Mouse (Mus musculus) adrenal gland (tissue): ENCODE measurements around the gene Hus1b.

Experiments used
- intact Hi-C: fragments of 180-260 bp; cut with DNase I; formaldehyde crosslinking; loops from one replicate; pipeline ENCODE4 v1.15.1; 2025
- long read RNA-seq, 2 experiments: library from polyadenylated mRNA; unstranded; transcript quantifications; one replicate each; pipeline ENCODE4 v2.0.0; 2020; ENCODE audit warnings: borderline replicate concordance in 1 of 2; ENCODE audit not compliant: insufficient replicate concordance in 1 of 2

The Hus1b gene
- long read RNA-seq, experiment 1 = 0 reads
- long read RNA-seq, experiment 2 = 0 reads

GRCm38 (mm10) chr13:30947540-30947939 is at the start of gene Hus1b:
TSS of gene Hus1b (minus strand) at chr13:30947759.
- intact Hi-C loops = no loop called here

GRCm38 (mm10) chr13:30994249-30994858 is 46.8 kb upstream of the Hus1b start:
- intact Hi-C loops = loop anchor here (10.0 kb wide), 1 partner anchor 620 kb away; no protein-coding TSS in a partner anchor

GRCm38 (mm10) chr13:30993819-30994218 is 46.3 kb upstream of the Hus1b start:
- intact Hi-C loops = loop anchor here (10.0 kb wide), 1 partner anchor 621 kb away; no protein-coding TSS in a partner anchor

- intact Hi-C loops = loop anchor here (10.0 kb wide), 1 partner anchor 625 kb away; no protein-coding TSS in a partner anchor
Observed at GRCm38 (mm10) chr13:30990233-30990632, 42.7 kb upstream of the Hus1b start.

- intact Hi-C loops = loop anchor here (5.0 to 10.0 kb wide), 3 partner anchors 87 to 668 kb away; no protein-coding TSS in a partner anchor
Observed at GRCm38 (mm10) chr13:30989710-30990109, 42.2 kb upstream of the Hus1b start.

- intact Hi-C loops = loop anchor here (5.0 kb wide), 2 partner anchors 85 to 670 kb away; no protein-coding TSS in a partner anchor
Observed at GRCm38 (mm10) chr13:30987686-30988085, 40.1 kb upstream of the Hus1b start.

- intact Hi-C loops = loop anchor here (5.0 kb wide), 2 partner anchors 85 to 670 kb away; no protein-coding TSS in a partner anchor
Observed at GRCm38 (mm10) chr13:30986934-30987455, 39.4 kb upstream of the Hus1b start.

GRCm38 (mm10) chr13:30985598-30986466 is 38.3 kb upstream of the Hus1b start:
- intact Hi-C loops = loop anchor here (5.0 kb wide), 2 partner anchors 84 to 671 kb away; no protein-coding TSS in a partner anchor

- intact Hi-C loops = loop anchor here (5.0 kb wide), 2 partner anchors 83 to 672 kb away; no protein-coding TSS in a partner anchor
Observed at GRCm38 (mm10) chr13:30985275-30985597, 37.7 kb upstream of the Hus1b start.

GRCm38 (mm10) chr13:30981666-30982065 is 34.1 kb upstream of the Hus1b start:
- intact Hi-C loops = loop anchor here (2.0 to 5.0 kb wide), 2 partner anchors 93 to 414 kb away; no protein-coding TSS in a partner anchor

- intact Hi-C loops = no loop called here
Observed at GRCm38 (mm10) chr13:30978224-30978623, 30.7 kb upstream of the Hus1b start.

GRCm38 (mm10) chr13:30976536-30977084 is 29.1 kb upstream of the Hus1b start:
- intact Hi-C loops = no loop called here

GRCm38 (mm10) chr13:30974247-30974630 is 26.7 kb upstream of the Hus1b start:
- intact Hi-C loops = no loop called here

GRCm38 (mm10) chr13:30973501-30974246 is 26.1 kb upstream of the Hus1b start, which contains the start of the genes Exoc2 and Gm5447:
TSS of gene Exoc2 (minus strand) at chr13:30974093.
TSS of gene Gm5447 (plus strand) at chr13:30974204.
- intact Hi-C loops = no loop called here

- intact Hi-C loops = no loop called here
Observed at GRCm38 (mm10) chr13:30972102-30972501, 24.5 kb upstream of the Hus1b start.

- intact Hi-C loops = no loop called here
Observed at GRCm38 (mm10) chr13:30971047-30971446, 23.5 kb upstream of the Hus1b start.

- intact Hi-C loops = no loop called here
Observed at GRCm38 (mm10) chr13:30968311-30968710, 20.8 kb upstream of the Hus1b start.

- intact Hi-C loops = no loop called here
Observed at GRCm38 (mm10) chr13:30966507-30966911, 18.9 kb upstream of the Hus1b start.

- intact Hi-C loops = no loop called here
Observed at GRCm38 (mm10) chr13:30961932-30962331, 14.4 kb upstream of the Hus1b start.

- intact Hi-C loops = no loop called here
Observed at GRCm38 (mm10) chr13:30960714-30961113, 13.2 kb upstream of the Hus1b start.
